ENCODE assay signal across 8 mouse cellular contexts in the genomic region with DNA sequence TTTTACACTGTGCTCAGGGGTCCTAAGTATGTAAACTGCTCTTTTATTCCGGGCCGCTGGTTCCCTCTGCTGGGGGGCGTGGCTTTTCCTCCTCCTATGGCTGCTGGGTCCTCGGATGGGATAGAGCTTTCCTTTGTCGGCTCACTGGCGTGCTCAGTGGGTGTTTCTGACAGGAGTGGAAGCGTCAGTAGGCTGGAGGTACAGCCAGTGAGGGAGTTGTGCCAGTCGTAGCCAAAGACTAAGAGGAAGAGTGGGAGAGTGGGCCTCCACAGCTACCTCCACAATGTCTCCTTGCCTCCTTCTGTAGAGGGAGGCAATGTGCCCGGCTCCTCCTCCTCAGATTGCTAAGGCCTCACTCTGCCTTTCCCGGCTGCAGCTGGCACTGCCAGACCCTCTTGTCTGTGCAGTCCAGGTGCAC. TPM values are rescaled to one million over a fixed set of nuclear protein-coding genes. Genes with fewer than 3 reads are reported as not detected.
DNase-seq lines count a peak whose midpoint lies in the region; ATAC-seq and TF ChIP-seq lines count a peak whose summit lies in the region.

No protein-coding gene starts in this region.

- H3K27me3 ChIP-seq in heart, embryonic 15.5 days = no peaks in the 10 kb centered on the region
- H3K27me3 ChIP-seq in hindbrain, embryonic 13.5 days = no peaks in the 10 kb centered on the region
- peaks cover 6% of the 10 kb centered on the region; the same call in 1 of the 2 replicates for H3K27me3 ChIP-seq in midbrain, embryonic 12.5 days

- TF ChIP-seq CTCF in gastrocnemius, adult 2 months (IDR thresholded peaks at IDR 0.05) = no peak

- peak overlapping the region; percentile 31 for H3K4me3 ChIP-seq in heart, embryonic 15.5 days
- peak overlapping the region; percentile 22 for H3K4me3 ChIP-seq in hindbrain, embryonic 13.5 days
- peak overlapping the region; percentile 29 for H3K4me3 ChIP-seq in midbrain, embryonic 12.5 days
- H3K4me3 ChIP-seq in gastrocnemius, adult 2 months = no peak overlapping the region

- no peaks in the 10 kb centered on the region for H3K9me3 ChIP-seq in heart, embryonic 15.5 days (replicated peaks)
- H3K9me3 ChIP-seq in hindbrain, embryonic 13.5 days = no peaks in the 10 kb centered on the region
- H3K9me3 ChIP-seq in midbrain, embryonic 12.5 days = no peaks in the 10 kb centered on the region

- no peak overlapping the region for H3K27ac ChIP-seq in heart, embryonic 15.5 days
- H3K27ac ChIP-seq in hindbrain, embryonic 13.5 days = peak overlapping the region; percentile 19; the same call in 1 of the 2 replicates
- no peak overlapping the region for H3K27ac ChIP-seq in midbrain, embryonic 12.5 days (replicated peaks)
- H3K27ac ChIP-seq in gastrocnemius, adult 2 months = no peak overlapping the region

- WGBS in heart, embryonic 15.5 days = 12% methylated on average over 10 of the region's 10 CpGs
- 2% methylated on average over 10 of the region's 10 CpGs for WGBS in hindbrain, embryonic 13.5 days
- WGBS in midbrain, embryonic 12.5 days = 5% methylated on average over 10 of the region's 10 CpGs

- intact Hi-C loops in gastrocnemius, adult 2 months (cut with DNase I) = loop anchor here (5.0 kb wide), 1 partner anchor 220 kb away; no protein-coding TSS in a partner anchor

- peaks cover 7% of the 10 kb centered on the region; the same call in 1 of the 2 replicates for H3K4me1 ChIP-seq in heart, embryonic 15.5 days (replicated peaks)
- peaks cover 9% of the 10 kb centered on the region for H3K4me1 ChIP-seq in hindbrain, embryonic 13.5 days (replicated peaks)
- H3K4me1 ChIP-seq in midbrain, embryonic 12.5 days = peaks cover 11% of the 10 kb centered on the region

- peak overlapping the region; percentile 58 for H3K4me2 ChIP-seq in heart, embryonic 15.5 days
- H3K4me2 ChIP-seq in hindbrain, embryonic 13.5 days = peak overlapping the region; percentile 50
- peak overlapping the region; percentile 61 for H3K4me2 ChIP-seq in midbrain, embryonic 12.5 days (replicated peaks)

- H3K36me3 ChIP-seq in heart, embryonic 15.5 days = no peaks in the 10 kb centered on the region
- no peaks in the 10 kb centered on the region for H3K36me3 ChIP-seq in hindbrain, embryonic 13.5 days
- no peaks in the 10 kb centered on the region for H3K36me3 ChIP-seq in midbrain, embryonic 12.5 days

- ATAC-seq in heart, embryonic 15.5 days (replicated peaks; ENCODE audit: insufficient number of reproducible peaks, insufficient read depth, low FRiP score, low read depth) = no peak
- peak; percentile 74 for ATAC-seq in hindbrain, embryonic 13.5 days (ENCODE audit: low FRiP score)
- ATAC-seq in midbrain, embryonic 12.5 days (ENCODE audit: low FRiP score, low read depth) = peak; percentile 75

- H3K9ac ChIP-seq in heart, embryonic 15.5 days = no peak overlapping the region
- H3K9ac ChIP-seq in hindbrain, embryonic 13.5 days = peak overlapping the region; percentile 49
- peak overlapping the region; percentile 39; the same call in 1 of the 2 replicates for H3K9ac ChIP-seq in midbrain, embryonic 12.5 days (replicated peaks)

- no peak for DNase-seq in heart, postnatal 4 days
- peak; percentile 50 for DNase-seq in ZHBTc4 (ENCODE audit: low read depth, low spot score)
- no peak for DNase-seq in yolk sac, embryonic 10.5 days (ENCODE audit: low spot score)
- no peak for DNase-seq in gastrocnemius, adult 2 months
- no peak for DNase-seq in spleen, adult 12 weeks (ENCODE audit: low spot score)

RNA-seq across cellular contexts. Expression of gene Fam81a, which starts 30.5 kb away (rescaled TPM):
- polyA plus RNA-seq in heart, embryonic 15.5 days (2015; fragmentation: Nextera tagmentation; extraction: Ambion mirVana) = 35.6 and 42.5 TPM in 2 replicates
- total RNA-seq in heart, postnatal 4 days (2021) = 10 to 100 TPM; 25.4 to 28.1 TPM
- polyA plus RNA-seq in hindbrain, embryonic 13.5 days (2015; fragmentation: Nextera tagmentation; extraction: Ambion mirVana) = 7.9 and 10.0 TPM in 2 replicates
- 3.8 and 4.7 TPM in 2 replicates for polyA plus RNA-seq in midbrain, embryonic 12.5 days (2016; fragmentation: Nextera tagmentation; extraction: Ambion mirVana)
- 1 to 10 TPM in 1 of 2 experiments, under 1 TPM in 1; 0.92 to 1.7 TPM for total RNA-seq in gastrocnemius, adult 2 months (2021)
